Mouse (Mus musculus): ENCODE data around the gene Ripor3. TPM values are rescaled to one million over a fixed set of nuclear protein-coding genes. Genes with fewer than 3 reads are reported as not detected.

Ripor3 gene
- total RNA-seq, 2 experiments from 2014 or later, result 0.21 to 0.61 TPM

DNA sequence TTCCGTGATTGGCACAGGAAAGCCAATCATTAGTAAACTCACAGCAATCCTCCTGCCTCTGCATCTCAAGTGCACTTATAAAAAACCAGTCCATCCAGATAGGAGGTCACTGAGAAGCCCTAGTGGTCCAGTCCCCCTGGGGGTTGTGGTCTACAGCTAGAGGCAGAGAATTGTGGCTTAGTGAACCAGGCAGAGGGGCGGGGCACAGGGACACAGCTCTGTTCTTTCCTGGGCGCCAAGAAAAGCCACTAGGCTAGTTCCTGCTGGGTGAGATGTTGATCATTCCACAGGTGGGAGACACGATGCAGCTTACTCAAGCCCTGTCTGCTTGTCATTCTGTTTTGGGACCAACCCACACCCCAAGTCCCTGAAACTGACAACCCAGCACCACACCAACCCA lies 8.2 kb downstream of the Ripor3 start:
- Histone ChIP-seq H3K27ac (no peak overlapping the region), H3K4me3 (no peak overlapping the region)
- TF ChIP-seq CTCF (IDR thresholded peaks at IDR 0.05), result no peak
- DNase-seq (ENCODE audit: extremely low spot score in 1 of 2, low spot score in 2 of 2), result no peak
- intact Hi-C loops (cut with DNase I), result loop anchor here (5.0 kb wide), 1 partner anchor 95 kb away; no protein-coding TSS in a partner anchor

- intact Hi-C loops (cut with DNase I), result no loop called here
These were observed 11.2 kb downstream of the Ripor3 start for GRCm38 (mm10) chr2:167999145-167999743.

GRCm38 (mm10) chr2:167997562-167997961 lies 12.9 kb downstream of the Ripor3 start:
- no peak for DNase-seq (ENCODE audit: extremely low spot score in 1 of 2, low spot score in 2 of 2)
- TF ChIP-seq CTCF (IDR thresholded peaks at IDR 0.05), result no peak
- intact Hi-C loops (cut with DNase I), result no loop called here
- Histone ChIP-seq H3K27ac (no peak overlapping the region), H3K4me3 (no peak overlapping the region)

More at GRCm38 (mm10) chr2:167999145-167999743, 11.2 kb downstream of the Ripor3 start:
- TF ChIP-seq CTCF (IDR thresholded peaks at IDR 0.05), result peak; percentile 5; the same call in 1 of the 2 replicates
- H3K27ac ChIP-seq, result no peak overlapping the region
- DNase-seq (ENCODE audit: extremely low spot score in 1 of 2, low spot score in 2 of 2), result no peak
- H3K4me3 ChIP-seq, result no peak overlapping the region

DNA sequence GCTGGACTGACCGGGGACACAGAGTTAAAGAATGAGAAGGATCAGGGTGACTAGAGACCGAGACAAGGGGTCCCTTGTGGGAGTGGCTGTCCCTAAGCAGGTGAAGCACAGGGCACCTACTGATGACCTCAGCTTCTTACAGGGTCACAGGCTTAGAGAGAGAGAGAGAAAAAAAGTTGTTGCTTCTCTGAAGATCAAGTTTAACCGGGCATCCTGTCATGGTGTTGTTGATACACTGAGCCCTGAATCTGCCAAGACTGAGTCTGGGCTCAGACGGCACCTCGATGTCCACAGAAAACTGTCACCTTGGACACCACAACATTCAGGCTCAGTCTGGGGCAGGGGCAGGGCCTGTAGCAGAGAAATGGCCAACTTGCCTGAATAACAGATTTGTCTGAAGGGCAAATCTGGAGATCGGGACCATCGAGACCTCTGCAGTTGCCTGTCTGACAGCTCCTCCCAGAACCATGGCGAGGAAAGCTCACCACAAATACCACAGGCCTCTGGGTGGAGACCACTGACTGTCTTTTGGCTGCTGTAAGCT lies 13.7 kb downstream of the Ripor3 start:
- TF ChIP-seq CTCF (IDR thresholded peaks at IDR 0.05), result no peak
- DNase-seq (ENCODE audit: extremely low spot score in 1 of 2, low spot score in 2 of 2), result no peak
- intact Hi-C loops (cut with DNase I), result no loop called here
- Histone ChIP-seq H3K4me3 (no peak overlapping the region), H3K27ac (no peak overlapping the region)

GRCm38 (mm10) chr2:167995870-167996635 lies 14.4 kb downstream of the Ripor3 start:
- H3K27ac ChIP-seq, result no peak overlapping the region
- no peak for TF ChIP-seq CTCF (IDR thresholded peaks at IDR 0.05)
- H3K4me3 ChIP-seq, result no peak overlapping the region
- intact Hi-C loops (cut with DNase I), result no loop called here
- DNase-seq (ENCODE audit: extremely low spot score in 1 of 2, low spot score in 2 of 2), result no peak

GRCm38 (mm10) chr2:167993260-167993659 lies 17.2 kb downstream of the Ripor3 start:
- DNase-seq (ENCODE audit: extremely low spot score in 1 of 2, low spot score in 2 of 2), result no peak
- no peak for TF ChIP-seq CTCF (IDR thresholded peaks at IDR 0.05)
- Histone ChIP-seq H3K4me3 (no peak overlapping the region), H3K27ac (no peak overlapping the region)
- intact Hi-C loops (cut with DNase I), result no loop called here

DNA sequence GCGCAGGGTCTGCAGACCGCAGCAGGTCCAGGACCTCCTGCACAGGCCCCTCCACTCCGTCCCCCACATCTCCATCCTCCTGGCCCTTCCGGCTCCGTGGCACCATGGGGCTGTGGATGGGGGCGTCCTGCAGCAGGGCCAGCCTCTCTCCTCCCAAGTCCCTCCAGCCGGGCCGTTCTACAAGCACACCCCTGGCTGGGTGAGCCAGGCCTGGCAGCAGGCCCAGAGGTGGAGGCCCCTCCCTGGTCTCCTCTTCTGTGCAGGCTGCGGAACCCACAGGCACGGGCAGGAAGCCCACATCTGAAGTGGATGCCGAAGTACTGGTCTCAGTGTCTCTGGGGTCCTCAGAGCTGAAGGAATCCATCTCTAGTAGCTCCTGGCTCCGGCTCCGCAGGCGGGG lies 21.1 kb downstream of the Ripor3 start:
- H3K27ac ChIP-seq, result no peak overlapping the region
- no peak for TF ChIP-seq CTCF (IDR thresholded peaks at IDR 0.05)
- DNase-seq (ENCODE audit: extremely low spot score in 1 of 2, low spot score in 2 of 2), result no peak
- no peak overlapping the region for H3K4me3 ChIP-seq
- intact Hi-C loops (cut with DNase I), result loop anchor here (10.0 kb wide), 1 partner anchor 105 kb away; no protein-coding TSS in a partner anchor

GRCm38 (mm10) chr2:167987640-167988039 lies 22.8 kb downstream of the Ripor3 start:
- H3K27ac ChIP-seq, result no peak overlapping the region
- no peak for DNase-seq (ENCODE audit: extremely low spot score in 1 of 2, low spot score in 2 of 2)
- TF ChIP-seq CTCF (IDR thresholded peaks at IDR 0.05), result no peak
- no peak overlapping the region for H3K4me3 ChIP-seq
- intact Hi-C loops (cut with DNase I), result loop anchor here (10.0 kb wide), 1 partner anchor 107 kb away; no protein-coding TSS in a partner anchor

GRCm38 (mm10) chr2:167986762-167987161 lies 23.7 kb downstream of the Ripor3 start:
- Histone ChIP-seq H3K27ac (no peak overlapping the region), H3K4me3 (no peak overlapping the region)
- DNase-seq (ENCODE audit: extremely low spot score in 1 of 2, low spot score in 2 of 2), result no peak
- TF ChIP-seq CTCF (IDR thresholded peaks at IDR 0.05), result peak; percentile 51
- intact Hi-C loops (cut with DNase I), result loop anchor here (10.0 kb wide), 1 partner anchor 108 kb away; no protein-coding TSS in a partner anchor

DNA sequence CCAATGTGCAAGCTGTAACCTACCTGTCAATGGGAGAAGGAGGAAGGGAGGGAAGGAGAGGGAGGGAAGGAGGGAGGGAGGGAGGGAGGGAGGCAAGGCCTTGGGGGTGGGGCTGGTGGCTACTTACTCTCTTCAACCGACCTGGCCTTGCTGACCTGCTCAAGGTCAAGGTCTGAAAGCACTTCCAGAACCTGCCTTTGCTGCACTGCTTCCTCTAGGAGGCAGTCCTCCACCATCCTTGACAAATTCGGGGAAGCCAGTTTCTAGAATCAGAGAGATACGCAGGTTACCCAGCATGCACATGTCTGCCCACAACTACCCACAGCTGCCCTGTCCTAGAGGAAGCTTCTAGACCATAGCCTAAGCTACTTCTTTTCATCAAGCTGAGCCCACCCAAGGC lies 25.5 kb downstream of the Ripor3 start:
- no peak overlapping the region for H3K4me3 ChIP-seq
- TF ChIP-seq CTCF (IDR thresholded peaks at IDR 0.05), result peak; percentile 22
- no peak for DNase-seq (ENCODE audit: extremely low spot score in 1 of 2, low spot score in 2 of 2)
- intact Hi-C loops (cut with DNase I), result loop anchor here (10.0 kb wide), 1 partner anchor 110 kb away; no protein-coding TSS in a partner anchor
- H3K27ac ChIP-seq, result no peak overlapping the region

DNA sequence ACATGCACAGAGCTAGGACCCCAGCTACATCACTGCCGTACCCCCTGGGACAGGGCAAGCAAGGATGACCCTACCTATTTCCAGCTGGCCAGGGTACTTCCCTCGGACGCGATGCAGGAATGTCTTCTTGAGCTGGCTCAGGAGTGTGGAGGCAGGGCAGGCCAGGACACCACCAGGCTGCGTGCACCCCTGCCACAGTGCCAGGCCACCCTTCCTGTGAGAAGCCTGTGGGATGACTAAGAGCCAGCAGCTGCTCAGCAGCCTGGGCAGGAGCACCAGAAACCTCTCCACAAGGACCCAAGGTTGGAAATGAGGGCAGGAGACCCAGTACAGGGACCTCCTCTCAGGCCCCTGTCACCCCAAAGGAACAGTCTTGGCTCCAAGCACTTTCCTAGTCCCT lies 26.0 kb downstream of the Ripor3 start:
- no peak overlapping the region for H3K4me3 ChIP-seq
- no peak for TF ChIP-seq CTCF (IDR thresholded peaks at IDR 0.05)
- intact Hi-C loops (cut with DNase I), result loop anchor here (10.0 kb wide), 1 partner anchor 110 kb away; no protein-coding TSS in a partner anchor
- no peak overlapping the region for H3K27ac ChIP-seq
- no peak for DNase-seq (ENCODE audit: extremely low spot score in 1 of 2, low spot score in 2 of 2)

GRCm38 (mm10) chr2:167982646-167983045 lies 27.8 kb downstream of the Ripor3 start:
- Histone ChIP-seq H3K4me3 (no peak overlapping the region), H3K27ac (no peak overlapping the region)
- DNase-seq (ENCODE audit: extremely low spot score in 1 of 2, low spot score in 2 of 2), result no peak
- peak; percentile 31 for TF ChIP-seq CTCF (IDR thresholded peaks at IDR 0.05)
- intact Hi-C loops (cut with DNase I), result loop anchor here (10.0 kb wide), 1 partner anchor 112 kb away; no protein-coding TSS in a partner anchor

Measured in left cerebral cortex, adult 2 months (tissue).